12 mouse cellular contexts compared by ENCODE assay signal in genomic region chr11:16848881-16849280, GRCm38 (mm10).
A peak's percentile ranks its signal among the peaks of the same experiment; 100 is the strongest.
DNase-seq lines count a peak whose midpoint lies in the region; ATAC-seq lines count a peak whose summit lies in the region.
"Had no signal": no experiment of that assay in that cellular context is flagged by ENCODE, and none has a peak within 500 bp of the region (broad histone marks: within the 10 kb centered on the region; RNA-seq: fewer than 3 reads in every experiment).

No protein-coding gene starts in this region.

- peak; percentile 3 for DNase-seq in cerebellum, adult 9-11 months
- no peak for DNase-seq in cerebellum, adult 11-12 months
- peak; percentile 10 to 31 for DNase-seq in lung, adult 18-20 months
- DNase-seq in lung, postnatal 25 days (ENCODE audit: low spot score): no peak
- DNase-seq in gastrocnemius, postnatal 25 days: peak; percentile 38
- DNase-seq in spleen, postnatal 36 days (ENCODE audit: low spot score in 2 of 2): no peak
- DNase-seq: B cell, adult 2 months; cerebellum, adult 8-10 months; liver, embryonic 13.5 days had no signal

- no peaks in the 10 kb centered on the region for H3K4me1 ChIP-seq in stomach, embryonic 15.5 days
- H3K4me1 ChIP-seq: liver, embryonic 13.5 days had no signal

- H3K9me3 ChIP-seq in stomach, embryonic 15.5 days: no peaks in the 10 kb centered on the region
- H3K9me3 ChIP-seq: liver, embryonic 13.5 days had no signal

- no peak for ATAC-seq in stomach, embryonic 15.5 days (ENCODE audit: insufficient read depth, low FRiP score, low read depth)
- no peak for ATAC-seq in inflammation-experienced regulatory T-cells, adult 6 months

- peak overlapping the region; percentile 44; the same call in 1 of the 2 replicates for H3K27ac ChIP-seq in stomach, embryonic 15.5 days
- H3K27ac ChIP-seq: left cerebral cortex, adult 2 months; liver, embryonic 13.5 days had no signal

- no peak overlapping the region for H3K4me3 ChIP-seq in stomach, embryonic 15.5 days (replicated peaks)
- H3K4me3 ChIP-seq: left cerebral cortex, adult 2 months; liver, embryonic 13.5 days had no signal

- H3K36me3 ChIP-seq in stomach, embryonic 15.5 days: no peaks in the 10 kb centered on the region
- H3K36me3 ChIP-seq: liver, embryonic 13.5 days had no signal

- no peaks in the 10 kb centered on the region for H3K27me3 ChIP-seq in stomach, embryonic 15.5 days (replicated peaks)
- H3K27me3 ChIP-seq: liver, embryonic 13.5 days had no signal

- no peak overlapping the region for H3K4me2 ChIP-seq in stomach, embryonic 15.5 days
- H3K4me2 ChIP-seq: liver, embryonic 13.5 days had no signal

- 46% methylated on average over 6 of the region's 6 CpGs for WGBS in stomach, embryonic 15.5 days

- no peak overlapping the region for H3K9ac ChIP-seq in stomach, embryonic 15.5 days
- H3K9ac ChIP-seq: liver, embryonic 13.5 days had no signal

Comparison
In these comparisons a context has a peak if more than half of its experiments do, and no peak if none do; other contexts are left out.
1. DNase-seq: peak in cerebellum, adult 9-11 months (single experiment), lung, adult 18-20 months (2 of 2) and gastrocnemius, postnatal 25 days (single experiment); none in cerebellum, adult 11-12 months (single experiment), lung, postnatal 25 days (single experiment) and spleen, postnatal 36 days (0 of 2).